Mouse (Mus musculus) liver, embryonic 14.5 days (tissue): ENCODE data around the gene Ffar4.

Source experiments
- CTCF ChIP-seq: IDR thresholded peaks from 2 replicates; pipeline ENCODE4 v1.5.1; 2016; ENCODE audit warnings: antibody characterized with exemption, low read depth, control low read depth
- EP300 ChIP-seq: IDR thresholded peaks from 2 replicates; pipeline ENCODE4 v1.6.1; 2016; ENCODE audit warnings: antibody characterized with exemption, low read depth

DNA sequence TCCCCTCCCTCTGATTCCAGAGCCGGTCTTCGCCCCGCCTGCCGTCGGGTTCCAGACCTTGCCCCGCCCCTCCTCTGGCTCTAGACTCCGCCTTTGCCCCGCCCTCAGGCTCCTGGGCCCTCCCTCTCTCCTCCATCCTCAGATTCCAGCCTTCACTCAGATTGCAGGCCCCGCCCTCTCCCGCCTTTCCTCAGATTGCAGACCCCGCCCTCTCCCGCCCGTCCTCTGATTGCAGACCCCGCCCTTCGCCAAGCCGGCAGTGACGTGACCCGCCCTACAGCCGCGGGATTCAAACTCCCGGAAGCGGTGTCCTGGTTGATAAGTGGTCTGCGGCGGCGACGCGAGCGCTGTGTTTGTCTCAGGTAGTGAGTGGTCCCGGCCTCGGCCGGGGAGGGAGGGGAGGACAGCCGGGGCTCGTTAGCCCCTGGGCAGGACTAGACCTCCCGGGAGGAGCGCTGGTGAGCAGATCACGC lies 42.1 kb upstream of the Ffar4 start, which contains the start of gene Cep55:
- TF ChIP-seq CTCF (no peak), EP300 (no peak)
